Mouse (Mus musculus): ENCODE data around the gene Gm16513. TPM values are rescaled to one million over a fixed set of nuclear protein-coding genes. Genes with fewer than 3 reads are reported as not detected.
"Not testable (repeated sequence)": the region's sequence is repeated elsewhere in the genome, so short reads cannot be mapped to it uniquely, and the experiment has no call there.

Gm16513 gene
- polyA plus RNA-seq (2012; ENCODE audit: insufficient read depth, low replicate concordance): not detected in 2 replicates

DNA sequence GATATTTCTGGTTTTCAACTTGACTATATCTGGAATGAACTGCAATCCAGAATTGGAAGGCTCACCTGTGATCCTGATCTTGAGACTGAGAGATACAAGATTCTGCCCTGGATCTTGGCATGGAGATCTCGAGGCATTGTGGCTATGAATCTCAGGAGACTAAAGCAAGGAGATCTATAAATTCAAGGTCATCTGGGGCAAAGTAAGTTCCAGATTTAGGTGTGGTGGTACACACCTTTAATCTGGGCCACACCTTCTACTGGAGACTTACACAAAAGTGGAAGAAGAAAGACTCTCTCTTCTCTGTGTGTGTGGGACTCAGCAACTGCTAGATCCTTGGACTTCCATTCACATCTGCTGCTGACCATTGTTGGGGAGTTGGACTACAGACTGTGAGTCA, at the start of gene Gm16513:
Gene Gm16513 (plus strand): TSS at position 301 of the 400 bp plus-strand sequence.
- H3K27me3 ChIP-seq (replicated peaks); H3K36me3 ChIP-seq (replicated peaks; ENCODE audit: low read length); H3K4me3 ChIP-seq (replicated peaks); H3K4me1 ChIP-seq; H3K9me3 ChIP-seq: not testable (repeated sequence)

Other genes with a start within 250 kb of the Gm16513 start
- gene Gm6367, start 194.0 kb upstream of the Gm16513 start, polyA plus RNA-seq (2012; ENCODE audit: insufficient read depth, low replicate concordance): not detected in 2 replicates
- not detected in 2 replicates for gene Gm7942, start 75.7 kb upstream of the Gm16513 start, polyA plus RNA-seq (2012; ENCODE audit: insufficient read depth, low replicate concordance)
- not detected in 2 replicates for gene Gm10424, start 90.1 kb downstream of the Gm16513 start, polyA plus RNA-seq (2012; ENCODE audit: insufficient read depth, low replicate concordance)
- gene Gm3259, start 123.3 kb downstream of the Gm16513 start, polyA plus RNA-seq (2012; ENCODE audit: insufficient read depth, low replicate concordance): not detected in 2 replicates